Mouse (Mus musculus): ENCODE data around the gene Kdm2a.

DNA sequence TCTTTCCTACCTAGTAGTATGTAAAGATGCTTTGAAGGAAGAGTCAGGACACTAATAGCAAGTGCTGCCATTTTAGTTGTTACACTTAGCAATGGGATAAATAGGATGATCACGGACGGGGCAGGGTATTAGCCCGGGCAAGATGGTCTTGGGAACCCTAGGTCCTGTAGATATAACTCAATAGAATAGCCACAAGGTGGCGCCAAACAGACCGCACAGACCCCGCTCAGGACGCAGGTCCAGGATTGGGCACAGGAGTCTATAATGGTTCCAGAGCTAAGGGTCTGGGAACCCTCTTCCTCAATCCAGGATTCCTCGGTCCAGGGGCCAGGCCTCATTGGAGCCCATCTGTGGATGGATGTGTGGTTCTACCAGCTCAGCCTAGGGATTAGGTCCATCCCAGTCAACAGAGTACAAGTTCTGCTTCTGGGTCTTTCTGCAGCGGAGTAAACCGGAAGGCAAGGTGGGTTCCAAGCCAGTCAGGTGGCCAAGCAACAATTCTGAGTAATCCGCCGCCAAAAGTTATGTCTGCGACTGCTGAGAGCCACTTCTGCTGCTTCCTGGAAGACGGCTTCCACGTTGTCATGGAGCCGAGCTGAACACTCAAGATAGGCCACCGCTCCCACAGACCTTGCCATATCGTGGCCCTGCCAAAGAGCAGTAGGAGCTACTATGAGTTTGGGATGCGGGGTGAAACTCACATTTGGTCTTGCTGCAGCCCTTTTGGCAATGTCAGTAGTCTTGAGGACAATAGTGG, 27.7 kb upstream of the Kdm2a start:
- peak in 1 of 2 experiments; percentile 69; a peak in 3 of 4 replicates for TF ChIP-seq CTCF (conservative IDR thresholded peaks at IDR 0.05 in 1 of 2, IDR thresholded peaks at IDR 0.05 in 1 of 2; ENCODE audit: low read depth in 2 of 2, low read length in 2 of 2)
- TF ChIP-seq RAD21 (IDR thresholded peaks at IDR 0.05; ENCODE audit: low read depth, low read length), result no peak
- no peak for TF ChIP-seq MAZ (IDR thresholded peaks at IDR 0.05; ENCODE audit: low read depth, low read length)
- no peak for TF ChIP-seq USF2 (conservative IDR thresholded peaks at IDR 0.05; ENCODE audit: low read depth, low read length)
- TF ChIP-seq EP300 (IDR thresholded peaks at IDR 0.05; ENCODE audit: low read length), result no peak
- no peak for TF ChIP-seq CHD1 (IDR thresholded peaks at IDR 0.05; ENCODE audit: low read depth, low read length)
- TF ChIP-seq JUND (conservative IDR thresholded peaks at IDR 0.05; ENCODE audit: low read depth, low read length), result no peak
- no peak for TF ChIP-seq ZNF384 (IDR thresholded peaks at IDR 0.05; ENCODE audit: low read depth, low read length)
- TF ChIP-seq E2F4 (IDR thresholded peaks at IDR 0.05; ENCODE audit: insufficient replicate concordance, low read depth, low read length), result no peak
- no peak for TF ChIP-seq MAFK (IDR thresholded peaks at IDR 0.05; ENCODE audit: insufficient replicate concordance, low read length)
- TF ChIP-seq NELFE (IDR thresholded peaks at IDR 0.05; ENCODE audit: low read depth, low read length), result no peak
